Mouse (Mus musculus): Measurements from ENCODE around the gene Tspan31. TPM values are rescaled to one million over a fixed set of nuclear protein-coding genes. Genes with fewer than 3 reads are reported as not detected.
A peak's percentile ranks its signal among the peaks of the same experiment; 100 is the strongest.

Tspan31 gene
- polyA plus RNA-seq (2015; fragmentation: Nextera tagmentation; extraction: Ambion mirVana), result 154 and 163 TPM in 2 replicates

GRCm38 (mm10) chr10:127070190-127071121, at the start of gene Tspan31:
Gene Tspan31 (minus strand): TSS chr10:127070264.
- 1% methylated on average over 36 of the region's 36 CpGs for WGBS
- ATAC-seq (ENCODE audit: insufficient read depth, low FRiP score, low read depth), result peak; percentile 88

DNA sequence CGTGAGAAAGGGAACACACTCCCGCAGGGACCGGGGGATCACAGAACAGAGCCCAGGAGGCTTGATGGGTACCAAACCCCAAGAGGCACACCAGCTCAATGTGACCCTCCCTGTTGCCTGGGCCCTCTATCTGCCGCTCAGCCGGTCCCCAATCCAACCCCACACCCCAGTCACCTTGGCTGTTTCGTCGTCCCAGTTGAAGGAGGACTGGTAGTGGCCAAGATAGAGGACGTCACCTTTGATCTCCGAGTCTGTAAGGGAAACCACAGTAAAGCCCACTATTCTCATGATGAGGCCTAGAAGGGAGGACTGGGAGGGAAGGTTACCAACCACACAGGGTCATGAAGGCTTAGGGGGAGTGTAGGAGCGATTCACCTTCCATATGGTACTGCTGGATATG, 49.2 kb upstream of the Tspan31 start:
- Histone ChIP-seq H3K4me2 (no peak overlapping the region), H3K4me3 (replicated peaks) (no peak overlapping the region), H3K9ac (no peak overlapping the region), H3K36me3 (peaks cover 24% of the 10 kb centered on the region), H3K9me3 (no peaks in the 10 kb centered on the region), H3K4me1 (peaks cover 6% of the 10 kb centered on the region; the same call in 1 of the 2 replicates), H3K27me3 (replicated peaks) (no peaks in the 10 kb centered on the region), H3K27ac (no peak overlapping the region)
- WGBS, result 89% methylated on average over 10 of the region's 10 CpGs
- ATAC-seq (ENCODE audit: insufficient read depth, low FRiP score, low read depth), result no peak

More at GRCm38 (mm10) chr10:127070190-127071121, at the start of gene Tspan31:
- Histone ChIP-seq H3K27me3 (replicated peaks) (peaks cover 6% of the 10 kb centered on the region; the same call in 1 of the 2 replicates), H3K27ac (peak within 1 kb of the TSS; percentile 95), H3K9me3 (no peaks in the 10 kb centered on the region), H3K4me2 (peak within 1 kb of the TSS; percentile 81), H3K4me3 (replicated peaks) (peak within 1 kb of the TSS; percentile 70), H3K4me1 (peaks cover 19% of the 10 kb centered on the region), H3K36me3 (peaks cover 26% of the 10 kb centered on the region), H3K9ac (peak within 1 kb of the TSS; percentile 67)

DNA sequence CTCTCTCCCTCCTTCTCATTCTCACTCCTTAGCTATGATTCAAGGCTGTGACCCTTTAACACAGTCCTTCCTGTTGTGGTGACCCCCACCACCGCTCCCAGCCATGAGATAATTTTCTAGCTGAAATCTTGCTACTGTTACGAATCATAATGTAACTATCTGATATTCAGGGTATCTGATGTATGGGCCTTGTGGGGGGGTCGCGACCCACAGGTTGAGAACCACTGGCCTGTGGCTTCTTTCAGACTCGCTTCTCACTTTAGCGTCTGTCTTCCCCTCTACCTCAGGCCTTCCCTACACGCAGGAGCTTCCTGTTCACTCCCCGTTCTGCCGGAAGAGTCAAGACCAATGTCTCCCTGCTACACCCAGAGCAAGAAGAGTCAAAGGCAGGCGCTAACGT, 48.4 kb upstream of the Tspan31 start:
- 89% methylated on average over 11 of the region's 11 CpGs for WGBS
- peaks cover 24% of the 10 kb centered on the region for H3K36me3 ChIP-seq
- H3K4me2 ChIP-seq, result no peak overlapping the region
- no peak overlapping the region for H3K9ac ChIP-seq
- peaks cover 6% of the 10 kb centered on the region; the same call in 1 of the 2 replicates for H3K4me1 ChIP-seq
- H3K4me3 ChIP-seq (replicated peaks), result no peak overlapping the region
- no peaks in the 10 kb centered on the region for H3K27me3 ChIP-seq (replicated peaks)
- no peak for ATAC-seq (ENCODE audit: insufficient read depth, low FRiP score, low read depth)
- H3K27ac ChIP-seq, result no peak overlapping the region
- no peaks in the 10 kb centered on the region for H3K9me3 ChIP-seq

GRCm38 (mm10) chr10:127115068-127115467, 45.0 kb upstream of the Tspan31 start:
- Histone ChIP-seq H3K9ac (no peak overlapping the region), H3K27me3 (replicated peaks) (no peaks in the 10 kb centered on the region)

GRCm38 (mm10) chr10:127114408-127114807, 44.3 kb upstream of the Tspan31 start:
- no peak overlapping the region for H3K9ac ChIP-seq
- H3K4me1 ChIP-seq, result no peaks in the 10 kb centered on the region
- H3K27ac ChIP-seq, result no peak overlapping the region
- no peak overlapping the region for H3K4me3 ChIP-seq (replicated peaks)
- WGBS, result 83% methylated on average over 11 of the region's 11 CpGs
- peaks cover 24% of the 10 kb centered on the region for H3K36me3 ChIP-seq
- no peaks in the 10 kb centered on the region for H3K27me3 ChIP-seq (replicated peaks)
- no peak overlapping the region for H3K4me2 ChIP-seq
- ATAC-seq (ENCODE audit: insufficient read depth, low FRiP score, low read depth), result no peak
- H3K9me3 ChIP-seq, result no peaks in the 10 kb centered on the region

More at GRCm38 (mm10) chr10:127115068-127115467, 45.0 kb upstream of the Tspan31 start:
- no peak for ATAC-seq (ENCODE audit: insufficient read depth, low FRiP score, low read depth)
- H3K36me3 ChIP-seq, result peaks cover 24% of the 10 kb centered on the region
- H3K9me3 ChIP-seq, result no peaks in the 10 kb centered on the region
- WGBS, result 74% methylated on average over 2 of the region's 2 CpGs
- no peak overlapping the region for H3K27ac ChIP-seq
- H3K4me3 ChIP-seq (replicated peaks), result no peak overlapping the region
- no peaks in the 10 kb centered on the region for H3K4me1 ChIP-seq
- no peak overlapping the region for H3K4me2 ChIP-seq

- no peaks in the 10 kb centered on the region for H3K4me1 ChIP-seq
- H3K4me3 ChIP-seq (replicated peaks), result no peak overlapping the region
- no peak for ATAC-seq (ENCODE audit: insufficient read depth, low FRiP score, low read depth)
- no peak overlapping the region for H3K4me2 ChIP-seq
- 86% methylated on average over 15 of the region's 15 CpGs for WGBS
- 0 out of 2 replicates have a peak, but pooled peaks cover 13% of the 10 kb centered on the region for H3K36me3 ChIP-seq
- no peak overlapping the region for H3K9ac ChIP-seq
- no peaks in the 10 kb centered on the region for H3K27me3 ChIP-seq (replicated peaks)
- no peaks in the 10 kb centered on the region for H3K9me3 ChIP-seq
- H3K27ac ChIP-seq, result no peak overlapping the region
These were observed 41.2 kb upstream of the Tspan31 start for GRCm38 (mm10) chr10:127111001-127111887.

GRCm38 (mm10) chr10:127108262-127108583, 38.2 kb upstream of the Tspan31 start:
- no peak for ATAC-seq (ENCODE audit: insufficient read depth, low FRiP score, low read depth)
- 80% methylated on average over 3 of the region's 3 CpGs for WGBS
- no peaks in the 10 kb centered on the region for H3K27me3 ChIP-seq (replicated peaks)
- no peak overlapping the region for H3K4me2 ChIP-seq
- H3K36me3 ChIP-seq, result peaks cover 2% of the 10 kb centered on the region; the same call in 1 of the 2 replicates
- no peak overlapping the region for H3K9ac ChIP-seq
- no peak overlapping the region for H3K4me3 ChIP-seq (replicated peaks)
- H3K27ac ChIP-seq, result no peak overlapping the region
- no peaks in the 10 kb centered on the region for H3K4me1 ChIP-seq
- H3K9me3 ChIP-seq, result no peaks in the 10 kb centered on the region

DNA sequence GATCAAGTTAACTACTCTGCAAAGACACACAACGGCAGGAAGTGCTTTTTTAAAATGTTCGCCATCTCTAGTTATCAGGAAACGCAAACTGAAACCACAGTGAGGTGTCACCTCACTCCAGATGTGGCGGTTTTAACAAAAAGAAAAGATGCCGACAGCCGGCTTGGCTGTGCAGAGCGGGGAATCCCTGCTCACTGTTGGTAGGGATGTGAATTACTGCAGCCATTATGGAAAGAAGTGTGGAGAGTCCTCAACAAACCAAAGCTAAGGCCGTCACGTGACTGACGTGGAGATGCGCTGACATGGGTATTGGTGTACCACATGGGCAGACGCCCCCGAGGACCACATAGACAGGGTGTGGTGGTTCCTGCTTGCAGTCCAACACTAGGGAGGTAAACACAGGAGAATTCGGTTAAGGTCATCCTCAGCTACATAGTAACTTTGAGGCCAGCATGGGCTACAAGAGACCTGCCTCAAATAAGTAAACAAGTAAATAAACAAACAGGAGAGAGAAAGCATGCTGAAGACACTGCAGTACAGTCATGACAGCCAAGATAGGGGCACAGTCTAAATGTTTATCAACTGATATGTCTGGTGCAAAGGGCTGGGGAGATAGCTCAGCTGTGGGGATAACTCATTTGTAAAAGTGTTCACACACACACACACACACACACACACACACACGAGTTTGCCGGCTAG, 37.6 kb upstream of the Tspan31 start:
- Histone ChIP-seq H3K9me3 (no peaks in the 10 kb centered on the region), H3K27ac (no peak overlapping the region), H3K4me1 (no peaks in the 10 kb centered on the region), H3K4me2 (no peak overlapping the region), H3K4me3 (replicated peaks) (no peak overlapping the region), H3K9ac (no peak overlapping the region), H3K36me3 (peaks cover 2% of the 10 kb centered on the region; the same call in 1 of the 2 replicates), H3K27me3 (replicated peaks) (no peaks in the 10 kb centered on the region)
- WGBS, result 82% methylated on average over 16 of the region's 16 CpGs
- ATAC-seq (ENCODE audit: insufficient read depth, low FRiP score, low read depth), result peak; percentile 47; the same call in 1 of the 2 replicates

DNA sequence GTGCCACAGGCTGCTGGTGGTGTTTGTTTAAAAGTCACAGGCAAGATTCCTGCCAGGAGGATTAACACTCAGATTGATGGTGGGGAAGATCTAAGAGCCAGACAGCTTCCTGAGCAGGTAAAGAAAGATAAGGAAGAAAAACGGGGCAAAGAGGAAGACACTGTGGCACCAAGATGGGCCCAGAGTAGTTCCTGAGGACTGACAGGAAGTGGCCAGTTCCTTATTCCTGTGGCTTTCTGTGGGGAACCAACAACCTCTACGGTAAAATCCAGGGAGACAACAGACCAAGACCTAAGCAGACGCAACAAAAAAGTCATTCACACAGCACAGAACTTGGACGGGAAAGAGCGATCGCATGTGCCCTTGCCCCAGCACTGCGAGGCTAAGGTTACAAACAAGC, 33.6 kb upstream of the Tspan31 start:
- no peak for ATAC-seq (ENCODE audit: insufficient read depth, low FRiP score, low read depth)
- H3K36me3 ChIP-seq, result peaks cover 10% of the 10 kb centered on the region
- no peaks in the 10 kb centered on the region for H3K9me3 ChIP-seq
- no peak overlapping the region for H3K27ac ChIP-seq
- no peaks in the 10 kb centered on the region for H3K4me1 ChIP-seq
- H3K27me3 ChIP-seq (replicated peaks), result no peaks in the 10 kb centered on the region
- no peak overlapping the region for H3K9ac ChIP-seq
- 44% methylated on average over 7 of the region's 7 CpGs for WGBS
- no peak overlapping the region for H3K4me2 ChIP-seq
- no peak overlapping the region for H3K4me3 ChIP-seq (replicated peaks)

- H3K36me3 ChIP-seq, result peaks cover 21% of the 10 kb centered on the region
- H3K4me2 ChIP-seq, result no peak overlapping the region
- H3K4me1 ChIP-seq, result no peaks in the 10 kb centered on the region
- no peak overlapping the region for H3K9ac ChIP-seq
- ATAC-seq (ENCODE audit: insufficient read depth, low FRiP score, low read depth), result no peak
- H3K27ac ChIP-seq, result no peak overlapping the region
- H3K27me3 ChIP-seq (replicated peaks), result no peaks in the 10 kb centered on the region
- no peak overlapping the region for H3K4me3 ChIP-seq (replicated peaks)
- 75% methylated on average over 6 of the region's 6 CpGs for WGBS
- no peaks in the 10 kb centered on the region for H3K9me3 ChIP-seq
These were observed 31.1 kb upstream of the Tspan31 start for GRCm38 (mm10) chr10:127101151-127101550.

GRCm38 (mm10) chr10:127100414-127100813, 30.4 kb upstream of the Tspan31 start:
- peak; percentile 7; the same call in 1 of the 2 replicates for ATAC-seq (ENCODE audit: insufficient read depth, low FRiP score, low read depth)
- no peak overlapping the region for H3K4me2 ChIP-seq

More at GRCm38 (mm10) chr10:127100414-127100813, 30.4 kb upstream of the Tspan31 start:
- Histone ChIP-seq H3K4me1 (no peaks in the 10 kb centered on the region), H3K4me3 (replicated peaks) (no peak overlapping the region), H3K9ac (no peak overlapping the region), H3K27me3 (replicated peaks) (no peaks in the 10 kb centered on the region), H3K36me3 (peaks cover 21% of the 10 kb centered on the region; the same call in 1 of the 2 replicates), H3K27ac (no peak overlapping the region), H3K9me3 (no peaks in the 10 kb centered on the region)
- WGBS, result 74% methylated on average over 8 of the region's 8 CpGs
